Mouse (Mus musculus) central nervous system, embryonic 11.5 days (tissue): ENCODE results near the gene Ror2. TPM values are rescaled to one million over a fixed set of nuclear protein-coding genes. Genes with fewer than 3 reads are reported as not detected.

Source experiments
- polyA plus RNA-seq: library from polyadenylated mRNA; depleted of rRNA; stranded (reverse); fragments of >200 nt; gene quantifications from 2 replicates; pipeline ENCODE4 v1.2.3, GENCODE M21; 2012; rRNA removed

Ror2 gene
- 13.6 and 22.7 TPM in 2 replicates for polyA plus RNA-seq

DNA sequence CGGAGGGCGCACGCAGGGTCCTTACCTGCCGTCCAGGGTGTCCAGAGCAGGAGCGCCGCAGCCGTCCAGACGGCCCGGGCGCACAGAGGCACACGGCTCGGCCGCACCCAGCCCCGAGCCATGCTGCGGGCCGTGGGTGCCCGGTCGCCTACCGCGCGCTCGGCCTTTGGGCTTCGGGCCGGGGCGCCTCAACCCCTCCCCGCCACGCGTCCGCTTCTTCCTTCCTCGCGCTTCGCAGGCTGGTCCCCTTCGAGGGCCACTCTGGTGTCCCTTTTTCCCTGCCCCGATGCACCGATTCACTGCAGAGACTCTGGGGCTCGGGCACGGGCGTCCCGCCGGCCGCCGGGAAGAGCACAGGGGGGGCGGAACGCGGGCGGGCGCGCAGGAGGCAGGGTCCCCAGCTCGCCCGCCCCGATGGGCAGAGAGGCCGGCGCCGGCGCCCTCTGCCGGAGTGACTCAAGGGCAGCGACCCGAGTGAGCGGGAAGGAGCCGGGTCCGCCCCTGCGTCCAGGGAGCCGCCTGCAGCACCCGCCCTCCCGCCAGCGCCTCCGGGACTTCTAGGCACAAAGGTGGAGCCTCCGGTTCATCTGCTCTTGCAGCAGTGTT, at the start of gene Ror2:
TSS of gene Ror2 (minus strand) at position 369 of the 606 bp plus-strand sequence.

Other genes with a start within 250 kb of the Ror2 start
- 23.9 and 27.7 TPM in 2 replicates for gene Sptlc1, start 91.3 kb upstream of the Ror2 start, polyA plus RNA-seq
- gene Msx2, start 186.9 kb upstream of the Ror2 start, polyA plus RNA-seq: 16.7 and 23.4 TPM in 2 replicates